Mouse (Mus musculus) fat pad, adult 2 months (tissue): Measurements from ENCODE around the gene Pnkd.
"Not testable (repeated sequence)": the region's sequence is repeated elsewhere in the genome, so short reads cannot be mapped to it uniquely, and the experiment has no call there.

Experiments
- DNase-seq: peaks from one replicate; pipeline ENCODE4 v3.0.0-alpha.2; 2011; ENCODE audit warnings: low read depth, low spot score; ENCODE audit errors: extremely low read depth

The Pnkd gene

GRCm38 (mm10) chr1:74387386-74387988, 102.8 kb downstream of the Pnkd start:
- no peak for DNase-seq

- no peak for DNase-seq
Observed at GRCm38 (mm10) chr1:74388398-74388920, 103.7 kb downstream of the Pnkd start.

GRCm38 (mm10) chr1:74389831-74390286, 105.1 kb downstream of the Pnkd start:
- no peak for DNase-seq

- DNase-seq: no peak
Observed at GRCm38 (mm10) chr1:74390287-74390906, 105.7 kb downstream of the Pnkd start.

GRCm38 (mm10) chr1:74390924-74391748, 106.4 kb downstream of the Pnkd start, which contains the start of gene Ctdsp1:
Ctdsp1 (plus strand) TSS chr1:74391509.
- DNase-seq: no peak

- DNase-seq: no peak
Observed at GRCm38 (mm10) chr1:74391844-74392441, 107.2 kb downstream of the Pnkd start.

- DNase-seq: no peak
Observed at GRCm38 (mm10) chr1:74392446-74392994, 107.8 kb downstream of the Pnkd start.

GRCm38 (mm10) chr1:74393010-74393409, 108.3 kb downstream of the Pnkd start:
- no peak for DNase-seq

GRCm38 (mm10) chr1:74393697-74394096, 109.0 kb downstream of the Pnkd start:
- no peak for DNase-seq

GRCm38 (mm10) chr1:74394311-74394710, 109.6 kb downstream of the Pnkd start:
- DNase-seq: no peak

- DNase-seq: no peak
Observed at GRCm38 (mm10) chr1:74394858-74395257, 110.1 kb downstream of the Pnkd start.

- DNase-seq: no peak
Observed at GRCm38 (mm10) chr1:74395290-74395689, 110.6 kb downstream of the Pnkd start.

GRCm38 (mm10) chr1:74396456-74397222, 111.9 kb downstream of the Pnkd start:
- DNase-seq: not testable (repeated sequence)

- peak; percentile 62 for DNase-seq
Observed at GRCm38 (mm10) chr1:74397268-74397918, 112.7 kb downstream of the Pnkd start.

- DNase-seq: no peak
Observed at GRCm38 (mm10) chr1:74397919-74398451, 113.3 kb downstream of the Pnkd start.

- DNase-seq: no peak
Observed at GRCm38 (mm10) chr1:74400531-74400930, 115.8 kb downstream of the Pnkd start.

GRCm38 (mm10) chr1:74401015-74401702, 116.4 kb downstream of the Pnkd start:
- DNase-seq: no peak
